Mouse (Mus musculus) bone marrow macrophage, adult 2 months (primary cell): ENCODE data around the gene Gm12117.

Experiments
- CTCF ChIP-seq: IDR thresholded peaks from 2 replicates; pipeline ENCODE4 v1.5.1; 2012; ENCODE audit warnings: low read depth, mild to moderate bottlenecking, low read length, moderate library complexity
- POLR2A ChIP-seq: IDR thresholded peaks from 2 replicates; pipeline ENCODE4 v1.6.1; 2012; ENCODE audit warnings: mild to moderate bottlenecking, low read depth, low read length, borderline replicate concordance

DNA sequence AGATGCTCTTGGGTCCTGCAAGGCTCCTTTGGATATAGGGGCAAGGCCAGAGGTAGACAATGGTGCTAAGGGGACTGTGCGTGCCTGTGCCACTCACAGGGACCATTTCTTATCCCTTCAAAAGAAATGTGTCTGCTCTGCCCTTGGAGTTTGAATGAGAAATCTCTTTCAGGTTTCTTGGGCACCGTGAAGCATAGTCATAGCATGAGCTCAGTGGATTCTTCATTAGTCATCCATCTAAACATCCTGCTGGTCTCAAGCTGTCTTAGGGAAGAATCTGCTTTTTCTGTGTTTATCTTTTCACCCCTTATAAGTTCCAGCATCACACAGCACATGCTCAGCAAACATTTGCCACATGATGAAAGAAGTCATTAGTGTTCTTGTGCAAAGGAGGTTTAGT, 2.0 kb upstream of the Gm12117 start:
- TF ChIP-seq CTCF = no peak
- no peak for TF ChIP-seq POLR2A
